ENCODE assay signal across 1 mouse cellular context in the genomic region with DNA sequence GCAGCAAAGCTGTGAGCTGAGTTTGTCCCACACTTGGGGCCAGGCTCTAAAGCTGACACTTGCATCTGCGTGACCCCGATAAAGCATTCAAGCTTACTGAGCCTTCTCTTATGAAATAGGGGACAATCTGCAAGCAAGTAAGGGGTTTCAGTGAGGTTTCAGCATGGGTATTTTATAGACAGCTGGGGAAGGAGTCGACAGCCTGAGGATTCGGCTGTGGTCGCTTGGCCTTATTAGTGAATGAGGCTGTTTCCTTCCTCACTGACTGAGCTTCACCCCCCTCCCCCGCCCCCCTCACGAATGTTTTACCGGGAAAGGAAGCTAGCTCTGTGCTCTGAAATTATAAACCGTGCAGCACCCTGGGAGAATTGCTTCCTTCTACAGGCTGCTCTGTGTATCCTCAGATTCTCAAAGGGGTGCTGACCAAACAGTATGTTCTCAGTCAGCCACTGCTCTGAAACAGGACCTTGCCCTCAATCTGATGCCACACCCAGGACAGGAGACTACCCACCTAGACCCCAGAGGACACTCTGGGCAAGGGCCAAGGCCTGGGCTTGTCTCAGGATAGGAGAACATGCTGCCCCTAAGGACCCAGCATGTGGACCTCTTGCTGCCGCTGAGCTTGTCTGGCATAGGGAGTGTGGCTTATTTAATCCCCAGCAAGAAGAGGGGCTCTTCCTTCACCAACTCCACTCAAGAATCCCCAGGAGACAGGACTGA.
TF ChIP-seq lines count a peak whose summit lies in the region.

No protein-coding gene starts in this region.

TF ChIP-seq in CH12.LX, 34 proteins besides CTCF, POLR2A, EP300 and RAD21 (continued from another document):
- TF ChIP-seq JUND (conservative IDR thresholded peaks at IDR 0.05; ENCODE audit: low read depth, low read length): no peak
- no peak for TF ChIP-seq IRF4 (IDR thresholded peaks at IDR 0.05; ENCODE audit: low read depth, low read length)
- no peak for TF ChIP-seq UBTF (IDR thresholded peaks at IDR 0.05; ENCODE audit: low read depth, low read length)
- no peak for TF ChIP-seq TCF12 (IDR thresholded peaks at IDR 0.05; ENCODE audit: low read depth, low read length)
- TF ChIP-seq SIN3A (IDR thresholded peaks at IDR 0.05; ENCODE audit: low read length): no peak
- no peak for TF ChIP-seq MEF2A (IDR thresholded peaks at IDR 0.05; ENCODE audit: borderline replicate concordance, low read depth, low read length)
- TF ChIP-seq TBP (conservative IDR thresholded peaks at IDR 0.05; ENCODE audit: low read depth, low read length): no peak
